ENCODE assay signal across 26 mouse cellular contexts in genomic region chr1:69681003-69681402, GRCm38 (mm10). TPM values are rescaled to one million over a fixed set of nuclear protein-coding genes. Genes with fewer than 3 reads are reported as not detected.
DNase-seq lines count a peak whose midpoint lies in the region; ATAC-seq and TF ChIP-seq lines count a peak whose summit lies in the region.
"Had no signal": no experiment of that assay in that cellular context is flagged by ENCODE, and none has a peak within 500 bp of the region (broad histone marks: within the 10 kb centered on the region; RNA-seq: fewer than 3 reads in every experiment).

No protein-coding gene starts in this region.

- TF ChIP-seq EP300 in heart, adult 2 months (IDR thresholded peaks at IDR 0.05; ENCODE audit: insufficient read depth, low read depth, low read length): no peak

- WGBS in heart, adult 2 months: 69% methylated on average over 5 of the region's 5 CpGs

- ATAC-seq in CD4-positive, CD25-positive, alpha-beta regulatory T cell, adult 4 months: peak; percentile 48
- ATAC-seq: forebrain, embryonic 16.5 days; hindbrain, embryonic 16.5 days; intestine, embryonic 15.5 days had no signal

- no peaks in the 10 kb centered on the region for H3K36me3 ChIP-seq in heart, adult 2 months (ENCODE audit: control insufficient read depth, insufficient read depth, low read length)
- H3K36me3 ChIP-seq: embryonic facial prominence, embryonic 12.5 days; forebrain, embryonic 12.5 days; heart, embryonic 10.5 days; hindbrain, embryonic 12.5 days; intestine, embryonic 15.5 days had no signal

- peaks cover 2% of the 10 kb centered on the region for H3K4me1 ChIP-seq in heart, adult 2 months (ENCODE audit: control insufficient read depth, insufficient read depth, low read length)
- H3K4me1 ChIP-seq: intestine, embryonic 15.5 days had no signal

- TF ChIP-seq CTCF in heart, adult 2 months (IDR thresholded peaks at IDR 0.05): no peak

- peak; percentile 68 for DNase-seq in CD4-positive helper T cell, adult 2 months (ENCODE audit: low read depth, low spot score)
- peak; percentile 9 for DNase-seq in brain, adult 2 months (ENCODE audit: low read depth, low spot score)
- peak; percentile 41 for DNase-seq in naive thymus-derived CD4-positive, alpha-beta T cell, adult 2 months (ENCODE audit: low read depth)
- no peak for DNase-seq in adipocyte (ENCODE audit: low spot score)
- no peak for DNase-seq in adrenal gland, adult 18-20 months (ENCODE audit: low spot score in 2 of 2)
- DNase-seq in heart, adult 2 months: no peak
- DNase-seq: adrenal gland, adult 8-10 months; adrenal gland, postnatal 36 days; B cell, adult 2 months; cerebellum, adult 11 months; cerebellum, adult 8-10 months; cerebellum, postnatal 14 days; gastrocnemius, adult 2 months; gastrocnemius, postnatal 36 days; heart, adult 11 months; heart, postnatal 10 days; heart, postnatal 4 days; kidney, adult 18-20 months had no signal

- no peaks in the 10 kb centered on the region for H3K27me3 ChIP-seq in heart, adult 2 months (ENCODE audit: control insufficient read depth, insufficient read depth, low read length)
- H3K27me3 ChIP-seq: embryonic facial prominence, embryonic 12.5 days; forebrain, embryonic 12.5 days; hindbrain, embryonic 12.5 days; intestine, embryonic 15.5 days had no signal

- H3K4me3 ChIP-seq in heart, adult 2 months: no peak overlapping the region
- H3K4me3 ChIP-seq: embryonic facial prominence, embryonic 12.5 days; forebrain, embryonic 12.5 days; gastrocnemius, adult 2 months; heart, embryonic 10.5 days; hindbrain, embryonic 12.5 days; intestine, embryonic 15.5 days had no signal

- no peak overlapping the region for H3K9ac ChIP-seq in heart, adult 2 months (ENCODE audit: low read depth, low read length)
- H3K9ac ChIP-seq: embryonic facial prominence, embryonic 12.5 days; forebrain, embryonic 12.5 days; hindbrain, embryonic 12.5 days; intestine, embryonic 15.5 days had no signal

- no peaks in the 10 kb centered on the region for H3K79me2 ChIP-seq in heart, adult 2 months (replicated peaks; ENCODE audit: control insufficient read depth, insufficient read depth, low read length)

- TF ChIP-seq POLR2A in heart, adult 2 months (IDR thresholded peaks at IDR 0.05; ENCODE audit: insufficient read depth, low read depth, low read length): no peak

- H3K27ac ChIP-seq in heart, adult 2 months: no peak overlapping the region
- H3K27ac ChIP-seq: embryonic facial prominence, embryonic 12.5 days; forebrain, embryonic 12.5 days; gastrocnemius, adult 2 months; heart, embryonic 10.5 days; hindbrain, embryonic 12.5 days; intestine, embryonic 15.5 days had no signal

- intact Hi-C loops in heart, adult 2 months (cut with DNase I): no loop called here

RNA-seq across cellular contexts. Expression of gene Ikzf2, which starts 6.0 kb away (rescaled TPM):
- 100 to 1,000 TPM; 591 to 626 TPM for polyA plus RNA-seq in CD4-positive, CD25-positive, alpha-beta regulatory T cell, adult 4 months (2017; shearing (Covaris generic))
- total RNA-seq in adrenal gland, adult 18-20 months (2021): 1 to 10 TPM; 5.8 to 6.5 TPM
- 1 to 10 TPM; 6.1 to 7.9 TPM for total RNA-seq in heart, adult 2 months (2021)
- 1.8 and 2.5 TPM in 2 replicates for polyA plus RNA-seq in heart, adult 2 months (2012; rRNA removed)

Comparison
In these comparisons a context has a peak if more than half of its experiments do, and no peak if none do; other contexts are left out.
1. DNase-seq: peak in CD4-positive helper T cell, adult 2 months (single experiment), brain, adult 2 months (single experiment) and naive thymus-derived CD4-positive, alpha-beta T cell, adult 2 months (single experiment); none in adipocyte (single experiment), adrenal gland, adult 18-20 months (0 of 2) and heart, adult 2 months (0 of 2).